Mouse (Mus musculus): ENCODE measurements around the gene Efcab11. TPM values are rescaled to one million over a fixed set of nuclear protein-coding genes. Genes with fewer than 3 reads are reported as not detected.

Gene Efcab11
- polyA plus RNA-seq, 1 experiment from 2014 or later, result 27.3 TPM

DNA sequence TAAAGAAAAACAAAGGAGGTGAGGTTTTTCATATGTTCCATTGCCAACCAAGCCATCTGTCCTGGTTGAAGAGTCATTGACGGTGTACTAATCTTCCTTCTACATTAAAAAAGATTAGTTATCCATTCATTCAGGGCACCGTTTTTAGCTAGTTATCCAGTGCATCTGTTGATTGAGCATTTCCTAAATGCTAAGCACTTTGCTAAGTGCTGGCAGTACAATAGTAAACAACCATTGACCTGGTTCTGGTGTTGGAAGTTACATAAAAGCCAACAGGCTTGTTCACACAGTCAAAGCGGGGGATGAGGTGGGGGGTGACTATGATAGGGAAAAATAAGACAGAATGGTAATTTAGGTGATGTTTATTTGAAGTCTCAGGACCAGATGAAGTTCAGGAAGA is 35.4 kb upstream of the Efcab11 start:
- Histone ChIP-seq H3K4me1 (ENCODE audit: control insufficient read depth, insufficient read depth, low read length) (no peaks in the 10 kb centered on the region), H3K4me2 (ENCODE audit: low read depth, low read length) (no peak overlapping the region), H3K27me3 (ENCODE audit: control insufficient read depth, insufficient read depth, low read length) (no peaks in the 10 kb centered on the region), H3K4me3 (ENCODE audit: low read depth, low read length) (no peak overlapping the region), H3K9me3 (replicated peaks; ENCODE audit: control insufficient read depth, low read length) (no peaks in the 10 kb centered on the region), H3K9ac (replicated peaks; ENCODE audit: low read length) (no peak overlapping the region), H3K27ac (replicated peaks; ENCODE audit: low read depth, low read length) (no peak overlapping the region), H3K36me3 (replicated peaks; ENCODE audit: control insufficient read depth, insufficient read depth, low read depth, low read length) (no peaks in the 10 kb centered on the region; the same call in 1 of the 2 replicates)
- WGBS, result 94% methylated on average over 3 of the region's 3 CpGs
- DNase-seq (ENCODE audit: low spot score), result no peak
- no peak for ATAC-seq (replicated peaks; ENCODE audit: insufficient number of reproducible peaks, low FRiP score, low TSS enrichment, low read depth)

DNA sequence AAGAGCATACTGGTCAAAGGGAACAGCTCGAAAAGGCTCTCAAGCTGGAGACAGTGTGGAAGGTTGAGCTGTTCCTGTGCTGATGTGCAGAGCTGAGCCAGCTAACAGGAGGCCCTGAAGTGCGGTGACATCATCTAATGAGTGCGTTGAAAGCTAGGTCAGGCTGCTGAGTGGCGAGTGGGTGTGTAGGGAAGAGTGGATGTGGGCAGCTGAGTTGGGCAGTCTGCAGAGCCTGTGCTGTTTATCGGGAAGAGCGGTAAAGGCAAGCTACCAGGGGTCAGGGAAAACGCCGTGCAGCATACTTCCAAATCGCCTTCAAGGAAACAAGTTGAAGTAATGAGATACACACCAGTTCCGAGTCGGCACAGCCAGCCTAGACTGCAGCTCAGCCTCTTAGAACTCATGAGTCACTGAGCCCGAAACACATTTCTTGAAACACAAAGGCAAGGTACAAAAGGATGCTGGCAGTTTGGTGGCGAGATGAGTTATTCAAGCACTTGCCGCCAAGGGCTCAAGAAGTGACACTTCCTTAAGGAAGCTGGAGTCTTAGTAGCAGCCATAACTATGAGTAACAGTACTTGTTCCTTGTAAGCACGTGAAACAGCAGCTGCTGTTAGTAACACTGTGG is 33.7 kb upstream of the Efcab11 start:
- 90% methylated on average over 15 of the region's 15 CpGs for WGBS
- Histone ChIP-seq H3K36me3 (replicated peaks; ENCODE audit: control insufficient read depth, insufficient read depth, low read depth, low read length) (no peaks in the 10 kb centered on the region; the same call in 1 of the 2 replicates), H3K9me3 (replicated peaks; ENCODE audit: control insufficient read depth, low read length) (no peaks in the 10 kb centered on the region)

DNA sequence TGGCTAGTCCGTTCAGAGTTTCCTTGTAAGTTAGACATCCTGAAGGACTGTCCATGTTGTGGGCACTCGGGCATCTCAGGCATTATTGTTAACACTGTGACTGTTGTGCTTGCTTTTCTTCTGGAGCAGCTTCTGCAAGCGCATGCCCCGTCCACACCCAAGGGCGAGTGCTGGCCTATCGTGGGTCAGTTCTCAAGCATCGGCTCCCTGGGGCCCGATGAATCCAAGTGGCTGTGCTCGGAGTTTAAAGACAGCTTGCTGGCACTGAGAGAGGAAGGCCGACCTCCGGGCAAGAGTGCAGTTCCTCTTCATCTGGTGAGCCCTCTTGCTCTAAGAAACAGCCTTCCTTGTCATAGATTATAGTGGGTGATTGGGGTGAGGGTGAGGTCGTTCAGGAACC is 27.2 kb upstream of the Efcab11 start:
- no peaks in the 10 kb centered on the region for H3K27me3 ChIP-seq (ENCODE audit: control insufficient read depth, insufficient read depth, low read length)
- no peak for DNase-seq (ENCODE audit: low spot score)
- no peak overlapping the region for H3K4me3 ChIP-seq (ENCODE audit: low read depth, low read length)
- H3K9me3 ChIP-seq (replicated peaks; ENCODE audit: control insufficient read depth, low read length), result no peaks in the 10 kb centered on the region
- no peaks in the 10 kb centered on the region for H3K4me1 ChIP-seq (ENCODE audit: control insufficient read depth, insufficient read depth, low read length)
- H3K27ac ChIP-seq (replicated peaks; ENCODE audit: low read depth, low read length), result no peak overlapping the region
- H3K4me2 ChIP-seq (ENCODE audit: low read depth, low read length), result no peak overlapping the region
- 91% methylated on average over 12 of the region's 12 CpGs for WGBS
- ATAC-seq (replicated peaks; ENCODE audit: insufficient number of reproducible peaks, low FRiP score, low TSS enrichment, low read depth), result no peak
- no peak overlapping the region for H3K9ac ChIP-seq (replicated peaks; ENCODE audit: low read length)
- no peaks in the 10 kb centered on the region; the same call in 1 of the 2 replicates for H3K36me3 ChIP-seq (replicated peaks; ENCODE audit: control insufficient read depth, insufficient read depth, low read depth, low read length)

More for the DNA sequence above, 33.7 kb upstream of the Efcab11 start:
- no peaks in the 10 kb centered on the region for H3K27me3 ChIP-seq (ENCODE audit: control insufficient read depth, insufficient read depth, low read length)
- no peak overlapping the region for H3K4me2 ChIP-seq (ENCODE audit: low read depth, low read length)
- H3K27ac ChIP-seq (replicated peaks; ENCODE audit: low read depth, low read length), result no peak overlapping the region
- H3K4me3 ChIP-seq (ENCODE audit: low read depth, low read length), result no peak overlapping the region
- H3K4me1 ChIP-seq (ENCODE audit: control insufficient read depth, insufficient read depth, low read length), result no peaks in the 10 kb centered on the region
- H3K9ac ChIP-seq (replicated peaks; ENCODE audit: low read length), result no peak overlapping the region
- no peak for DNase-seq (ENCODE audit: low spot score)
- no peak for ATAC-seq (replicated peaks; ENCODE audit: insufficient number of reproducible peaks, low FRiP score, low TSS enrichment, low read depth)

- no peaks in the 10 kb centered on the region for H3K4me1 ChIP-seq (ENCODE audit: control insufficient read depth, insufficient read depth, low read length)
- DNase-seq (ENCODE audit: low spot score), result no peak
- H3K4me3 ChIP-seq (ENCODE audit: low read depth, low read length), result no peak overlapping the region
- no peak overlapping the region for H3K27ac ChIP-seq (replicated peaks; ENCODE audit: low read depth, low read length)
- no peak for ATAC-seq (replicated peaks; ENCODE audit: insufficient number of reproducible peaks, low FRiP score, low TSS enrichment, low read depth)
- no peaks in the 10 kb centered on the region for H3K27me3 ChIP-seq (ENCODE audit: control insufficient read depth, insufficient read depth, low read length)
- no peak overlapping the region for H3K9ac ChIP-seq (replicated peaks; ENCODE audit: low read length)
- no peak overlapping the region for H3K4me2 ChIP-seq (ENCODE audit: low read depth, low read length)
- no peaks in the 10 kb centered on the region for H3K9me3 ChIP-seq (replicated peaks; ENCODE audit: control insufficient read depth, low read length)
- H3K36me3 ChIP-seq (replicated peaks; ENCODE audit: control insufficient read depth, insufficient read depth, low read depth, low read length), result no peaks in the 10 kb centered on the region
- WGBS, result 91% methylated on average over 5 of the region's 5 CpGs
These were observed 20.3 kb upstream of the Efcab11 start for GRCm38 (mm10) chr12:99904537-99904936.

- 80% methylated on average over 4 of the region's 4 CpGs for WGBS
These were observed 18.7 kb upstream of the Efcab11 start for GRCm38 (mm10) chr12:99902867-99903370.

DNA sequence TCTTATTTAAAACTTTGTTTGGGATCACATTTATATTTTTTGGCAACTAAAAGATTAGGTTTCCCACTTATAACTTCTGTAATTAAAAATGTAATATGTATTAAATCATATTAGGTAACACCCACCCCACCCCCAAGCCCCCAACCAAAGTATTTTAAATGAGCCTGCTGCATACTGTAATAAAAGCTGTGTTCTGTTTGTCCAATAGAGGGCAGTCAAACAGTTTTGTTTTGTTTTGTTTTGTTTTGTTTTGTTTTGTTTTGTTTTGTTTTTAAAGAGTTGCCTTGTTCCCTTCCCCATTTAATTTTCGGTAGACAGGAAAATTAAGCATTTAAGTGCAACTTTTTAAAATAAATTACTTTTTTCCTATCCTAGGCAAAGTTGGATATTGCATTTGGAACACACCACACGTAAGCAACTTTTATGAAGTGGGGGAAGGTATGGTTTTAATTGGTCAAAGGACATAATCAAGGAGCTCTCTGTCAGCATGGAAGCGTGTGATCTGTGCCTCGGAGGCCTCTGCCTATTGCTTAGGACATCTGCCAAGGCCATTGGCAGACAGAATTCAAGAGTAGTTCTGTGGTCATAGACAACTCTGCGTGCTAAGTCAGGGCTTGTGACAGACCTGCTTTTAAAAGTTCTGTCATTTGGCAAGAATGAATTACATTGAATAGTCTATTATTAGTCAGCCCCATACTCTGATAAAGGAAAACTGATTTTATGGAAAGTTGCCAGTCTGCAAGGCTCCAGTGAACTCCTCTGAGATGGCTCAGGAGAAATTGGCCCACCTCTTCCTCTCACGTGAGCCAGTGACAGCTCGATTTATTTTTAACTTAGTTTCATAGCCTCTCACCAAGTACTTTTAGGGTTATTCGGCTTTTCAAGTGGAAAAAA is 18.0 kb upstream of the Efcab11 start:
- Histone ChIP-seq H3K4me3 (ENCODE audit: low read depth, low read length) (no peak overlapping the region), H3K4me1 (ENCODE audit: control insufficient read depth, insufficient read depth, low read length) (no peaks in the 10 kb centered on the region), H3K9ac (replicated peaks; ENCODE audit: low read length) (no peak overlapping the region), H3K9me3 (replicated peaks; ENCODE audit: control insufficient read depth, low read length) (no peaks in the 10 kb centered on the region), H3K4me2 (ENCODE audit: low read depth, low read length) (no peak overlapping the region), H3K27ac (replicated peaks; ENCODE audit: low read depth, low read length) (no peak overlapping the region), H3K36me3 (replicated peaks; ENCODE audit: control insufficient read depth, insufficient read depth, low read depth, low read length) (no peaks in the 10 kb centered on the region), H3K27me3 (ENCODE audit: control insufficient read depth, insufficient read depth, low read length) (no peaks in the 10 kb centered on the region)
- DNase-seq (ENCODE audit: low spot score) (no peak), ATAC-seq (replicated peaks; ENCODE audit: insufficient number of reproducible peaks, low FRiP score, low TSS enrichment, low read depth) (no peak)
- 89% methylated on average over 8 of the region's 8 CpGs for WGBS

More at GRCm38 (mm10) chr12:99902867-99903370, 18.7 kb upstream of the Efcab11 start:
- Histone ChIP-seq H3K27ac (replicated peaks; ENCODE audit: low read depth, low read length) (no peak overlapping the region), H3K9ac (replicated peaks; ENCODE audit: low read length) (no peak overlapping the region), H3K9me3 (replicated peaks; ENCODE audit: control insufficient read depth, low read length) (no peaks in the 10 kb centered on the region), H3K4me2 (ENCODE audit: low read depth, low read length) (no peak overlapping the region), H3K27me3 (ENCODE audit: control insufficient read depth, insufficient read depth, low read length) (no peaks in the 10 kb centered on the region), H3K36me3 (replicated peaks; ENCODE audit: control insufficient read depth, insufficient read depth, low read depth, low read length) (no peaks in the 10 kb centered on the region), H3K4me3 (ENCODE audit: low read depth, low read length) (no peak overlapping the region), H3K4me1 (ENCODE audit: control insufficient read depth, insufficient read depth, low read length) (no peaks in the 10 kb centered on the region)
- DNase-seq (ENCODE audit: low spot score) (no peak), ATAC-seq (replicated peaks; ENCODE audit: insufficient number of reproducible peaks, low FRiP score, low TSS enrichment, low read depth) (no peak)

GRCm38 (mm10) chr12:99899991-99900390 is 15.8 kb upstream of the Efcab11 start:
- WGBS, result 41% methylated on average over 2 of the region's 3 CpGs
- Histone ChIP-seq H3K4me2 (ENCODE audit: low read depth, low read length) (no peak overlapping the region), H3K27me3 (ENCODE audit: control insufficient read depth, insufficient read depth, low read length) (no peaks in the 10 kb centered on the region), H3K9me3 (replicated peaks; ENCODE audit: control insufficient read depth, low read length) (no peaks in the 10 kb centered on the region), H3K4me1 (ENCODE audit: control insufficient read depth, insufficient read depth, low read length) (no peaks in the 10 kb centered on the region), H3K9ac (replicated peaks; ENCODE audit: low read length) (no peak overlapping the region), H3K27ac (replicated peaks; ENCODE audit: low read depth, low read length) (no peak overlapping the region), H3K36me3 (replicated peaks; ENCODE audit: control insufficient read depth, insufficient read depth, low read depth, low read length) (no peaks in the 10 kb centered on the region), H3K4me3 (ENCODE audit: low read depth, low read length) (no peak overlapping the region)
- DNase-seq (ENCODE audit: low spot score) (peak; percentile 21), ATAC-seq (replicated peaks; ENCODE audit: insufficient number of reproducible peaks, low FRiP score, low TSS enrichment, low read depth) (no peak)
